Mouse (Mus musculus): Measurements from ENCODE around the gene Tvp23a. TPM values are rescaled to one million over a fixed set of nuclear protein-coding genes. Genes with fewer than 3 reads are reported as not detected.
A peak's percentile ranks its signal among the peaks of the same experiment; 100 is the strongest.

Gene Tvp23a
- polyA plus RNA-seq (2016; fragmentation: Nextera tagmentation; extraction: Ambion mirVana) = 35.5 and 35.6 TPM in 2 replicates

GRCm38 (mm10) chr16:10447264-10447594 is at the start of gene Tvp23a:
Gene Tvp23a (minus strand): TSS chr16:10447362.
- WGBS = under 1% methylated on average over 12 of the region's 12 CpGs
- H3K9ac ChIP-seq (replicated peaks) = peak within 1 kb of the TSS; percentile 68
- H3K27ac ChIP-seq (replicated peaks) = peak within 1 kb of the TSS; percentile 78
- H3K4me1 ChIP-seq = peaks cover 24% of the 10 kb centered on the region
- H3K9me3 ChIP-seq = no peaks in the 10 kb centered on the region
- peak within 1 kb of the TSS; percentile 54 for H3K4me3 ChIP-seq
- peak; percentile 98 for ATAC-seq (ENCODE audit: low FRiP score, low read depth)
- no peaks in the 10 kb centered on the region for H3K27me3 ChIP-seq
- H3K36me3 ChIP-seq = no peaks in the 10 kb centered on the region
- peak within 1 kb of the TSS; percentile 66 for H3K4me2 ChIP-seq (replicated peaks)

- ATAC-seq (ENCODE audit: low FRiP score, low read depth) = no peak
- 70% methylated on average over 2 of the region's 2 CpGs for WGBS
Observed at GRCm38 (mm10) chr16:10495824-10496298, 48.7 kb upstream of the Tvp23a start.

GRCm38 (mm10) chr16:10492587-10492986 is 45.4 kb upstream of the Tvp23a start:
- no peak overlapping the region for H3K4me3 ChIP-seq
- H3K27ac ChIP-seq (replicated peaks) = no peak overlapping the region
- WGBS = 90% methylated on average over 3 of the region's 3 CpGs
- H3K4me2 ChIP-seq (replicated peaks) = no peak overlapping the region
- peaks cover 14% of the 10 kb centered on the region for H3K27me3 ChIP-seq
- H3K4me1 ChIP-seq = peaks cover 7% of the 10 kb centered on the region; the same call in 1 of the 2 replicates
- H3K36me3 ChIP-seq = no peaks in the 10 kb centered on the region
- H3K9ac ChIP-seq (replicated peaks) = no peak overlapping the region
- no peak for ATAC-seq (ENCODE audit: low FRiP score, low read depth)
- H3K9me3 ChIP-seq = no peaks in the 10 kb centered on the region

More at GRCm38 (mm10) chr16:10495824-10496298, 48.7 kb upstream of the Tvp23a start:
- H3K4me1 ChIP-seq = no peaks in the 10 kb centered on the region
- H3K9me3 ChIP-seq = no peaks in the 10 kb centered on the region
- no peak overlapping the region for H3K9ac ChIP-seq (replicated peaks)
- H3K27ac ChIP-seq (replicated peaks) = no peak overlapping the region
- H3K4me3 ChIP-seq = no peak overlapping the region
- no peaks in the 10 kb centered on the region for H3K27me3 ChIP-seq
- H3K36me3 ChIP-seq = no peaks in the 10 kb centered on the region
- H3K4me2 ChIP-seq (replicated peaks) = no peak overlapping the region

GRCm38 (mm10) chr16:10491716-10492115 is 44.6 kb upstream of the Tvp23a start:
- no peak overlapping the region for H3K9ac ChIP-seq (replicated peaks)
- no peak overlapping the region for H3K4me2 ChIP-seq (replicated peaks)
- 83% methylated on average over 4 of the region's 4 CpGs for WGBS
- no peak overlapping the region for H3K27ac ChIP-seq (replicated peaks)
- no peak for ATAC-seq (ENCODE audit: low FRiP score, low read depth)
- H3K27me3 ChIP-seq = peaks cover 14% of the 10 kb centered on the region
- no peak overlapping the region for H3K4me3 ChIP-seq
- no peaks in the 10 kb centered on the region for H3K9me3 ChIP-seq
- peaks cover 7% of the 10 kb centered on the region; the same call in 1 of the 2 replicates for H3K4me1 ChIP-seq
- H3K36me3 ChIP-seq = no peaks in the 10 kb centered on the region

GRCm38 (mm10) chr16:10490503-10491150 is 43.5 kb upstream of the Tvp23a start:
- H3K4me2 ChIP-seq (replicated peaks) = no peak overlapping the region
- H3K27ac ChIP-seq (replicated peaks) = no peak overlapping the region
- H3K27me3 ChIP-seq = peaks cover 14% of the 10 kb centered on the region
- WGBS = 86% methylated on average over 18 of the region's 18 CpGs
- peaks cover 7% of the 10 kb centered on the region; the same call in 1 of the 2 replicates for H3K4me1 ChIP-seq
- no peak overlapping the region for H3K4me3 ChIP-seq
- no peak overlapping the region for H3K9ac ChIP-seq (replicated peaks)
- ATAC-seq (ENCODE audit: low FRiP score, low read depth) = no peak
- H3K36me3 ChIP-seq = no peaks in the 10 kb centered on the region
- H3K9me3 ChIP-seq = no peaks in the 10 kb centered on the region

GRCm38 (mm10) chr16:10489904-10490457 is 42.8 kb upstream of the Tvp23a start:
- no peak overlapping the region for H3K27ac ChIP-seq (replicated peaks)
- H3K9me3 ChIP-seq = no peaks in the 10 kb centered on the region
- H3K4me2 ChIP-seq (replicated peaks) = peak overlapping the region; percentile 34
- peak overlapping the region; percentile 11; the same call in 1 of the 2 replicates for H3K9ac ChIP-seq (replicated peaks)
- H3K36me3 ChIP-seq = no peaks in the 10 kb centered on the region
- ATAC-seq (ENCODE audit: low FRiP score, low read depth) = no peak
- H3K27me3 ChIP-seq = peaks cover 14% of the 10 kb centered on the region
- 0 out of 2 replicates have a peak overlapping the region, but pooled peaks have one; percentile 6 for H3K4me3 ChIP-seq
- peaks cover 7% of the 10 kb centered on the region; the same call in 1 of the 2 replicates for H3K4me1 ChIP-seq
- 21% methylated on average over 11 of the region's 14 CpGs for WGBS

- Histone ChIP-seq H3K9ac (replicated peaks) (peak overlapping the region; percentile 11; the same call in 1 of the 2 replicates), H3K27me3 (peaks cover 14% of the 10 kb centered on the region), H3K4me1 (peaks cover 7% of the 10 kb centered on the region; the same call in 1 of the 2 replicates), H3K4me2 (replicated peaks) (peak overlapping the region; percentile 34), H3K4me3 (0 out of 2 replicates have a peak overlapping the region, but pooled peaks have one; percentile 6), H3K36me3 (no peaks in the 10 kb centered on the region), H3K9me3 (no peaks in the 10 kb centered on the region), H3K27ac (replicated peaks) (no peak overlapping the region)
- ATAC-seq (ENCODE audit: low FRiP score, low read depth) = no peak
- WGBS = 14% methylated on average over 9 of the region's 9 CpGs
Observed at GRCm38 (mm10) chr16:10489483-10489882, 42.3 kb upstream of the Tvp23a start.

- Histone ChIP-seq H3K4me3 (no peak overlapping the region), H3K27ac (replicated peaks) (no peak overlapping the region), H3K9ac (replicated peaks) (no peak overlapping the region), H3K4me2 (replicated peaks) (0 out of 2 replicates have a peak overlapping the region, but pooled peaks have one; percentile 34), H3K4me1 (peaks cover 7% of the 10 kb centered on the region; the same call in 1 of the 2 replicates), H3K36me3 (no peaks in the 10 kb centered on the region), H3K9me3 (no peaks in the 10 kb centered on the region), H3K27me3 (peaks cover 14% of the 10 kb centered on the region)
- WGBS = 87% methylated on average over 7 of the region's 7 CpGs
- no peak for ATAC-seq (ENCODE audit: low FRiP score, low read depth)
Observed at GRCm38 (mm10) chr16:10488769-10489481, 41.8 kb upstream of the Tvp23a start.

GRCm38 (mm10) chr16:10487895-10488493 is 40.8 kb upstream of the Tvp23a start:
- Histone ChIP-seq H3K27ac (replicated peaks) (no peak overlapping the region), H3K9me3 (no peaks in the 10 kb centered on the region), H3K27me3 (peaks cover 14% of the 10 kb centered on the region), H3K36me3 (no peaks in the 10 kb centered on the region), H3K4me2 (replicated peaks) (no peak overlapping the region), H3K9ac (replicated peaks) (no peak overlapping the region), H3K4me3 (no peak overlapping the region), H3K4me1 (peaks cover 7% of the 10 kb centered on the region; the same call in 1 of the 2 replicates)
- 88% methylated on average over 8 of the region's 8 CpGs for WGBS
- ATAC-seq (ENCODE audit: low FRiP score, low read depth) = no peak

GRCm38 (mm10) chr16:10486993-10487392 is 39.8 kb upstream of the Tvp23a start:
- Histone ChIP-seq H3K4me2 (replicated peaks) (no peak overlapping the region), H3K9me3 (no peaks in the 10 kb centered on the region), H3K4me3 (no peak overlapping the region), H3K4me1 (peaks cover 7% of the 10 kb centered on the region; the same call in 1 of the 2 replicates), H3K36me3 (no peaks in the 10 kb centered on the region), H3K9ac (replicated peaks) (no peak overlapping the region), H3K27me3 (peaks cover 14% of the 10 kb centered on the region), H3K27ac (replicated peaks) (no peak overlapping the region)
- 82% methylated on average over 3 of the region's 3 CpGs for WGBS
- no peak for ATAC-seq (ENCODE audit: low FRiP score, low read depth)

GRCm38 (mm10) chr16:10482343-10482742 is 35.2 kb upstream of the Tvp23a start:
- H3K4me3 ChIP-seq = no peak overlapping the region
- H3K27ac ChIP-seq (replicated peaks) = no peak overlapping the region
- H3K36me3 ChIP-seq = no peaks in the 10 kb centered on the region
- WGBS = 71% methylated on average over 4 of the region's 4 CpGs
- H3K4me1 ChIP-seq = no peaks in the 10 kb centered on the region
- no peaks in the 10 kb centered on the region for H3K27me3 ChIP-seq
- no peaks in the 10 kb centered on the region for H3K9me3 ChIP-seq
- no peak overlapping the region for H3K4me2 ChIP-seq (replicated peaks)
- no peak overlapping the region for H3K9ac ChIP-seq (replicated peaks)
- no peak for ATAC-seq (ENCODE audit: low FRiP score, low read depth)

All from midbrain, embryonic 12.5 days (tissue).